Mouse (Mus musculus): ENCODE results near the gene Gli3. TPM values are rescaled to one million over a fixed set of nuclear protein-coding genes. Genes with fewer than 3 reads are reported as not detected.
A peak's percentile ranks its signal among the peaks of the same experiment; 100 is the strongest.

Gene Gli3
- total RNA-seq, 2 experiments from 2014 or later: 7.4 to 10.2 TPM

GRCm38 (mm10) chr13:15722766-15723379, 259.8 kb downstream of the Gli3 start:
- DNase-seq: no peak

- DNase-seq: no peak
These were observed 261.7 kb downstream of the Gli3 start for GRCm38 (mm10) chr13:15724723-15725122.

- DNase-seq: peak; percentile 83
These were observed 278.7 kb downstream of the Gli3 start for GRCm38 (mm10) chr13:15741771-15742170.

- no peak for DNase-seq
These were observed 279.3 kb downstream of the Gli3 start for GRCm38 (mm10) chr13:15742308-15742707.

- DNase-seq: no peak
These were observed 279.7 kb downstream of the Gli3 start for GRCm38 (mm10) chr13:15742777-15743176.

GRCm38 (mm10) chr13:15758835-15759632, 296.0 kb downstream of the Gli3 start:
- peak; percentile 88 for DNase-seq

GRCm38 (mm10) chr13:15759633-15760441, 296.8 kb downstream of the Gli3 start:
- DNase-seq: no peak

GRCm38 (mm10) chr13:15762291-15762690, 299.3 kb downstream of the Gli3 start:
- DNase-seq: no peak

- DNase-seq: peak; percentile 55
These were observed 299.9 kb downstream of the Gli3 start for GRCm38 (mm10) chr13:15762901-15763417.

- no peak for DNase-seq
These were observed 314.6 kb downstream of the Gli3 start for GRCm38 (mm10) chr13:15777624-15778023.

Measured in adrenal gland, postnatal 10 days (tissue).